Mouse (Mus musculus): ENCODE measurements at regions not wholly inside any gene's neighbourhood (a gene's known extent, or its start where the extent isn't known, plus 50 kb on each side); places are given as distances from the start of the nearest gene placed in this dataset.
A peak's percentile ranks its signal among the peaks of the same experiment; 100 is the strongest.

GRCm38 (mm10) chr2:173978138-173978765 is 97.9 kb upstream of the Stx16 start:
- H3K4me2 ChIP-seq, result no peak overlapping the region
- no peak overlapping the region for H3K4me3 ChIP-seq
- no peaks in the 10 kb centered on the region for H3K36me3 ChIP-seq
- 81% methylated on average over 13 of the region's 13 CpGs for WGBS
- H3K27ac ChIP-seq (replicated peaks), result no peak overlapping the region
- H3K27me3 ChIP-seq, result no peaks in the 10 kb centered on the region
- no peak for ATAC-seq (ENCODE audit: low FRiP score, low read depth)
- H3K9ac ChIP-seq, result no peak overlapping the region
- H3K4me1 ChIP-seq (replicated peaks), result no peaks in the 10 kb centered on the region
- peaks cover 14% of the 10 kb centered on the region for H3K9me3 ChIP-seq

DNA sequence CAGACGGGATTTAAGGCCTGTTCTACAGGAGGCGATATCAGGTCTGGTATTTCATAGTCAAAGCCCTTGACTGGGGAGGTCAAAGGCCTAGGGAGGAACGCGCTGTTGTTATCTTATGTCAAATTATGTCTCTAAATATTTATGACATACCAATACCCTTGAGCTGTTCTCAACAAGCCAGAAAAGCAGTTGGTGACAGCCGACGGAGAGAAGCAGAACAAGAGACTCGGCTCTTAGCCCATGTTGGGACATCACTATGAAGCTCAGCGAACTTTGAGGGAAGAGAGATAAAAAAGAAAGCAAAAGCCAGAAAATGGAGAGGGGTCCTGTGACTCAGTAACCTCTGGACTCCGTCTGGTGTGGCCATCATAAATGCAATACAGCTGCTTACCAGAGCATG is 95.1 kb upstream of the Stx16 start:
- Histone ChIP-seq H3K9ac (no peak overlapping the region), H3K27ac (replicated peaks) (no peak overlapping the region), H3K9me3 (no peaks in the 10 kb centered on the region), H3K4me2 (no peak overlapping the region), H3K27me3 (no peaks in the 10 kb centered on the region), H3K4me1 (replicated peaks) (no peaks in the 10 kb centered on the region), H3K36me3 (no peaks in the 10 kb centered on the region), H3K4me3 (no peak overlapping the region)
- ATAC-seq (ENCODE audit: low FRiP score, low read depth), result no peak
- 90% methylated on average over 9 of the region's 9 CpGs for whole genome bisulfite sequencing

GRCm38 (mm10) chr2:173987516-173987915 is 88.6 kb upstream of the Stx16 start:
- Histone ChIP-seq H3K27me3 (no peaks in the 10 kb centered on the region), H3K4me3 (no peak overlapping the region), H3K4me1 (replicated peaks) (peaks cover 14% of the 10 kb centered on the region; the same call in 1 of the 2 replicates), H3K9me3 (no peaks in the 10 kb centered on the region), H3K36me3 (no peaks in the 10 kb centered on the region), H3K9ac (no peak overlapping the region), H3K27ac (replicated peaks) (no peak overlapping the region), H3K4me2 (no peak overlapping the region)
- no peak for ATAC-seq (ENCODE audit: low FRiP score, low read depth)
- WGBS, result 72% methylated on average over 7 of the region's 7 CpGs

DNA sequence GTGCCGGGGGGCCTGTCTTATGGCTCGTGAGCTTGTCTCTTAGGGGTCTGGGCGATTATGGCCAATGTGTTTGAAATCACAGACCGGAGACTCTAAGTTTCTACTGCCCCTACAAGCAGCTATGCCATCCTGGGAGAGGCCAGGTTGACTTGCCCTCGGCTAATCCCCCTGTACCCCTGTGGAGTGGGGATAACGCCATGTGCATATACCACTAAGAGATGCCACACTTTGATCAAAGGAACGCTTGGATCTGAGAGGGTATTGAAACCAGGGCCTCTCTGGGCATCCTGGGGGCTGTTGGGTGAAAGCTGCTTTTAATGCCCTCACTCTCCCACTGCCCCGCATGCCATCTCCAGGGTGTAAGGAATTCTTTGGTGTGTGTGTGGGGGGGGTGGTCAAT is 88.2 kb upstream of the Stx16 start:
- Histone ChIP-seq H3K9ac (no peak overlapping the region), H3K4me3 (no peak overlapping the region), H3K4me2 (no peak overlapping the region), H3K36me3 (no peaks in the 10 kb centered on the region), H3K9me3 (no peaks in the 10 kb centered on the region), H3K4me1 (replicated peaks) (peaks cover 14% of the 10 kb centered on the region; the same call in 1 of the 2 replicates), H3K27me3 (no peaks in the 10 kb centered on the region), H3K27ac (replicated peaks) (no peak overlapping the region)
- no peak for ATAC-seq (ENCODE audit: low FRiP score, low read depth)
- 88% methylated on average over 8 of the region's 8 CpGs for WGBS

DNA sequence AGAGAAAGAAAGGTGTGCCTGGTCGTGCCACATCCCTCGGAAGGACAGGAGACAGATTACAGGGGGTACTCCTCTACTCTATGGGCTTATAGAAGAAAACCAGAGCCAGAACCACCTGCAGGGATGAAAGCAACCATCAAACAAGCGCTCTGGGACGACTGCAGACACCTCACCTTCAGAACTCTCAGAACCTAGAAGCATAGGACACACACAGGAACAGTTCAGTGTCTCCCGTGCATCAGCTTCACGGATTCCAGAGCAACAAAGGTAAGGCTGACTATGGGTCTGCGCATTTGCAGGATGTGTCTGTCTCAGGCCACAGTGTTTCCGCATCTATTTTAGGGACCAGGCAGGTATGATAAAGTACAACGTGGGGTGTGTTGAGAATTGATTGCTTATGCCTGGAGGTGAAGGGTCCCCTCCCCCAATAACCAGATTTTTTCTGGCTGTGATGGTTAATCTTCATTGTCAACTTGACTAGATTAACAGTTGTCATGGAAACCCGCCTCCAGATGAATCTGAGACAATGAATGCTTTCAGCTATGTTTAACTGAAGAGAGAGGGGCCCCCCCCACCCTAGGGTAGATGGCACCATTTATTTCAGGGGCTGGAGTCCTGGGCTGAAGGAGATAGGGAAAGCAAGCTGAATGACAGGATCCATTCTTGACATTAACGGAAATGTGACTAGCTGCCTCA is 87.3 kb upstream of the Stx16 start:
- H3K4me1 ChIP-seq (replicated peaks), result peaks cover 17% of the 10 kb centered on the region
- no peak overlapping the region for H3K4me3 ChIP-seq
- no peaks in the 10 kb centered on the region for H3K36me3 ChIP-seq
- no peak overlapping the region for H3K27ac ChIP-seq (replicated peaks)
- no peak for ATAC-seq (ENCODE audit: low FRiP score, low read depth)
- H3K4me2 ChIP-seq, result no peak overlapping the region
- no peaks in the 10 kb centered on the region for H3K27me3 ChIP-seq
- 72% methylated on average over 11 of the region's 11 CpGs for WGBS
- no peaks in the 10 kb centered on the region for H3K9me3 ChIP-seq
- H3K9ac ChIP-seq, result no peak overlapping the region

GRCm38 (mm10) chr2:173990664-173991063 is 85.4 kb upstream of the Stx16 start:
- Histone ChIP-seq H3K36me3 (no peaks in the 10 kb centered on the region), H3K4me1 (replicated peaks) (peaks cover 29% of the 10 kb centered on the region), H3K27me3 (no peaks in the 10 kb centered on the region), H3K27ac (replicated peaks) (0 out of 2 replicates have a peak overlapping the region, but pooled peaks have one; percentile 25), H3K4me2 (no peak overlapping the region), H3K4me3 (no peak overlapping the region), H3K9me3 (no peaks in the 10 kb centered on the region), H3K9ac (no peak overlapping the region)
- WGBS, result 93% methylated on average over 4 of the region's 4 CpGs
- no peak for ATAC-seq (ENCODE audit: low FRiP score, low read depth)

DNA sequence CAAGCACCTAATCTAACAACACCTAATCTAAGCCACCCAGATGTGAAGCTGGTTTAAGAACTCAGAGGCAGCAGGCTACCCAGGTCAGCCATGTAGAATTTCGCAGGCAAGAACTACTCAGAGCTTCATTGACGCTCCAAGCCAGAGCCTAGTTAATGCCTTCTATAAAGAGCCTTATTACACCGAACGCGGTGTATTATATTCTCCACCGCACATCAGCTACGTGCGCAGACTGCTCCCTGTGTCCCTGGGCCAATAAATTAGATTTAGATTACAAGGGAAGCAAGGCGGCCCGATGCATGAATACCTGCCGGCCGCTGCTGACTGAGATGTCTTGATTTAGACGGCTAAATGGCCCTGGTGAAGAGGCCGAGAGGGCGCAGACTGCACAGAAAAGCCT is 84.7 kb upstream of the Stx16 start:
- Histone ChIP-seq H3K9ac (no peak overlapping the region), H3K27me3 (no peaks in the 10 kb centered on the region), H3K36me3 (no peaks in the 10 kb centered on the region), H3K9me3 (no peaks in the 10 kb centered on the region), H3K27ac (replicated peaks) (0 out of 2 replicates have a peak overlapping the region, but pooled peaks have one; percentile 25), H3K4me3 (no peak overlapping the region), H3K4me1 (replicated peaks) (peaks cover 29% of the 10 kb centered on the region), H3K4me2 (no peak overlapping the region)
- peak; percentile 27; the same call in 1 of the 2 replicates for ATAC-seq (ENCODE audit: low FRiP score, low read depth)
- 63% methylated on average over 15 of the region's 15 CpGs for WGBS

GRCm38 (mm10) chr2:173992041-173992440 is 84.1 kb upstream of the Stx16 start:
- no peak overlapping the region for H3K9ac ChIP-seq
- 0 out of 2 replicates have a peak overlapping the region, but pooled peaks have one; percentile 25 for H3K27ac ChIP-seq (replicated peaks)
- H3K4me3 ChIP-seq, result no peak overlapping the region
- peaks cover 29% of the 10 kb centered on the region for H3K4me1 ChIP-seq (replicated peaks)
- H3K27me3 ChIP-seq, result no peaks in the 10 kb centered on the region
- H3K36me3 ChIP-seq, result no peaks in the 10 kb centered on the region
- H3K9me3 ChIP-seq, result no peaks in the 10 kb centered on the region
- ATAC-seq (ENCODE audit: low FRiP score, low read depth), result no peak
- H3K4me2 ChIP-seq, result no peak overlapping the region
- 27% methylated on average over 5 of the region's 5 CpGs for WGBS

DNA sequence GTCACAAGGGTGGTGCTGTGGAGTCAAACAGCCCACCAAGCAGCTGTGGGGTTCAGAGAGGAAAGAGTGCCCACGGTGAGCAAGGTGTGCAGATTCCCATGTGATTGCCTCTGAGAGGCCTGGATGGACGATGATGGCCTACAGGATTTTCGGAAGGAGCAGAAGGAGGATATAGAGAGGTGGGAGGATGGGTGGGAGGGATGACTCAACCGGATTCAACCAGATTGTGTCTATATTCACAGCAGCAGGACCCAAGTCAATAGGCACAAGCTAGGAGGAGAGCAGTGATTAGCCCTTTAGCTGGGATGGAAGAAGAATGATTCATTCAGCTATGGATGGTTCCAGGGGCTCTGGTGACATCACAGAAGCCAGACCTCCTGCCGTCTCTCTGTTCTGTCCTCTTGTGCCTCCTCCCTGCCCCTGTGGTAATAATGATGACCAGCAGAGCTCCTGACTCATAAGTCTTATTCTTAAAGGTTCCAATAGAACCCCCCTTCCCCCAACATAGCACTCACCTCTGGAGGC is 82.6 kb upstream of the Stx16 start:
- peak overlapping the region; percentile 36; the same call in 1 of the 2 replicates for H3K27ac ChIP-seq (replicated peaks)
- H3K36me3 ChIP-seq, result no peaks in the 10 kb centered on the region
- peaks cover 29% of the 10 kb centered on the region for H3K4me1 ChIP-seq (replicated peaks)
- 83% methylated on average over 5 of the region's 5 CpGs for WGBS
- H3K4me3 ChIP-seq, result no peak overlapping the region
- no peaks in the 10 kb centered on the region for H3K9me3 ChIP-seq
- no peak overlapping the region for H3K9ac ChIP-seq
- H3K4me2 ChIP-seq, result no peak overlapping the region
- H3K27me3 ChIP-seq, result no peaks in the 10 kb centered on the region
- no peak for ATAC-seq (ENCODE audit: low FRiP score, low read depth)

DNA sequence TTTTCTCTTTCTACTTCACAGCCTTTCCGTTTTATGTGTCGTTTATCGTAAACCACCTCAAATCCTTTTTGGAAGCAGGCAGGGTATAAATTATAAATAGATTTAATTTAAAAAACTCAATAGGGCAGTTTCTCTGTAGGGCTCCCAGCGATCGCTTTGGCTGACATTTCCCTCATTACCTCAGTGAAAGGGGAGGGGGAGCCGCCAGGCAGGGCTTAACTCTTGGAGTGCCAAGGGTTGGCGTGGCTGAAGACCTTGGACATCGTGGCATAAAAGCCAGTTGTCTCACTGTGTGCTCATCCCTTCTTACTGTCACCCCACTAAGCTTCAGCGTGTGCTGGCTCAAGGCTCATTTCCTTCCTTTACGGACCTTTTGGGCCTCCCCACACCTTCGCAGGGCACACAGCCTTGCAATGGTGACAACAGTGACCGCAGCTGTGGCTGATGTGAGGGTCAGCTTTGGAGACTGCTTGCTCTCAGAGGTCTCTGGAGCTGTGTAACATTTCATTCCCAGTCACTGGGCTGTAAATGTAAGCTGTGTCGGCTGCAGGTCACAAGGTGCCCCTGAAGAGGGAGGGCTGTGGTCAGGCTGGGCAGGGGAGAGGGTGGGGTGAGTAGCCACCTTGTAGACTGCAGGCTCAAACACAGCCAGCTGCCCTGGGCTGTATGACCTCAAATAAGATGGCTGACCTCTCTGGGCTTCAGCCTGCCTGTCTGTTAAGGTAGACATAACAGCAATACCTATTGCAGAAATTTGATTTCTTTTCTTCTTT is 81.6 kb upstream of the Stx16 start:
- Histone ChIP-seq H3K27me3 (no peaks in the 10 kb centered on the region), H3K9ac (no peak overlapping the region), H3K4me2 (no peak overlapping the region), H3K36me3 (no peaks in the 10 kb centered on the region), H3K4me1 (replicated peaks) (peaks cover 29% of the 10 kb centered on the region), H3K27ac (replicated peaks) (no peak overlapping the region; the same call in 1 of the 2 replicates), H3K4me3 (no peak overlapping the region), H3K9me3 (no peaks in the 10 kb centered on the region)
- ATAC-seq (ENCODE audit: low FRiP score, low read depth), result peak; percentile 63; the same call in 1 of the 2 replicates
- 33% methylated on average over 13 of the region's 13 CpGs for WGBS

GRCm38 (mm10) chr2:174004666-174005065 is 71.4 kb upstream of the Stx16 start:
- Histone ChIP-seq H3K27ac (replicated peaks) (no peak overlapping the region), H3K36me3 (no peaks in the 10 kb centered on the region), H3K4me3 (no peak overlapping the region), H3K27me3 (no peaks in the 10 kb centered on the region), H3K4me1 (replicated peaks) (peaks cover 11% of the 10 kb centered on the region), H3K4me2 (no peak overlapping the region), H3K9me3 (no peaks in the 10 kb centered on the region), H3K9ac (no peak overlapping the region)
- ATAC-seq (ENCODE audit: low FRiP score, low read depth), result no peak
- whole genome bisulfite sequencing, result 83% methylated on average over 8 of the region's 8 CpGs

- Histone ChIP-seq H3K27me3 (no peaks in the 10 kb centered on the region), H3K4me3 (no peak overlapping the region), H3K4me1 (replicated peaks) (peaks cover 11% of the 10 kb centered on the region), H3K27ac (replicated peaks) (0 out of 2 replicates have a peak overlapping the region, but pooled peaks have one; percentile 13), H3K9me3 (no peaks in the 10 kb centered on the region), H3K36me3 (no peaks in the 10 kb centered on the region), H3K9ac (no peak overlapping the region), H3K4me2 (no peak overlapping the region)
- 38% methylated on average over 2 of the region's 2 CpGs for WGBS
- no peak for ATAC-seq (ENCODE audit: low FRiP score, low read depth)
Measured at GRCm38 (mm10) chr2:174007976-174008349, 68.1 kb upstream of the Stx16 start.

Measured in hindbrain, embryonic 15.5 days (tissue).